Mouse (Mus musculus): ENCODE measurements at regions not wholly inside any gene's neighbourhood (a gene's known extent, or its start where the extent isn't known, plus 50 kb on each side); places are given as distances from the start of the nearest gene placed in this dataset.

DNA sequence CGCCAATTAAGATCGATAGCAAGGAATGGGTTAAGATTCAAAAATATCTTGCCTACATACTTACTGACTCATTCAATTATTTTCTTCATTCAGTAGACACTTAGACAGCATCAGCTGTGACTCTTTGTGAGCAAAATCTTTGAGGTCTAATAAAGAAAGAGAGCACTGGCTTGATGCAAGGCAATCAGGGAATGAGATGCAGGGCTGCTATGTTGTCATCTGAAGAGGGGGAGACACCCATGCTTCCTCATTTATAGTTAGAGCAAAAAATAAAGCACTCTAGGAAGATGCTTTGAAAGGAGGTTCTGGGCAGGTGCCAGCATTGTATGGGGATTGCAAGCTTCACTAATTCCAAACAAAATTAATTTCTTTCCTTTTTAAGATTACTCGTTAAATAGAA lies 228.0 kb downstream of the Ttll7 start:
- Histone ChIP-seq H3K27ac (no peak overlapping the region), H3K4me1 (replicated peaks; ENCODE audit: control insufficient read depth in 2 of 2, insufficient read depth in 2 of 2, low read length in 1 of 2) (no peaks in the 10 kb centered on the region), H3K9ac (replicated peaks) (no peak overlapping the region), H3K4me3 (ENCODE audit: insufficient read depth in 1 of 2, low read depth in 2 of 2, low read length in 2 of 2) (no peak overlapping the region), H3K27me3 (ENCODE audit: control insufficient read depth, insufficient read depth, low read length) (no peaks in the 10 kb centered on the region), H3K9me3 (ENCODE audit: control insufficient read depth, low read length) (no peaks in the 10 kb centered on the region), H3K4me2 (ENCODE audit: low read depth) (no peak overlapping the region), H3K36me3 (replicated peaks; ENCODE audit: control insufficient read depth, insufficient read depth, low read depth) (no peaks in the 10 kb centered on the region)
- 74% methylated on average over 3 of the region's 3 CpGs for WGBS (ENCODE audit: insufficient replicate concordance)
- DNase-seq (ENCODE audit: low read depth in 3 of 3, low spot score in 3 of 3) (no peak), ATAC-seq (ENCODE audit: insufficient read depth) (no peak)
- no peak for TF ChIP-seq CTCF (IDR thresholded peaks at IDR 0.05; ENCODE audit: low read depth)
- no peak for TF ChIP-seq EP300 (IDR thresholded peaks at IDR 0.05; ENCODE audit: low read depth)

DNA sequence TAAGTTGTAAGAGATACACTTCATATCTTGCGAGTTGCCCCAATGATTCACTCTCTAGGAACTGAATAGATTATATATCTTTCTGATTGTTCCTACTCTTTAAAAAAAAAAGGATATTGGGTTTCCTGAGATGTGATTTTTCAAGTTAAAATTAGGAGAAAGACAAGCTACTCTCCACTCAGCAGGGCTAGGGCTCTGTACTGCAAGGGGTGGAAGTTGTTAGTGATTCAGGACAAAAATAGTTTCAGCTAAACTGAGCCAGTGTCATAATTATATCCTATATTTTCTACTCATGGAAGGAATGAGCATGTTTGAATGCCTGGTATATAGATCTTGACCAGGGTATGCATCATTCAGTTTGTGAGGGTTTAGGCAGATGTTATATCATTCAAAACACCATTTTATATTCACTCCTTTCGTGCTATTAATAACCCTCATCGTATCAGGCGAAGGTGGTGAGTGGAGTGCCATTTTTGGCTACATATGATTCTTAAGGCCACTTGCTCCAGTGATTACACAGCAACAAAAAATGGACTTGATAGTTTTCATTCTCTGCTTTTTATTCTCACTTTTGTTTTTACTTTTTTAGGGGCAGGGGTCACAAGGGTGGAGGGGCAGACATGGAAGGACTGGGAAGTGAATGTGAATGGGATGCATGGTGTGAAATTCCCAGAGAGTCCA lies 228.7 kb downstream of the Ttll7 start:
- no peak for DNase-seq (ENCODE audit: low read depth in 3 of 3, low spot score in 3 of 3)
- 56% methylated on average over 4 of the region's 4 CpGs for WGBS (ENCODE audit: insufficient replicate concordance)
- no peak overlapping the region for H3K27ac ChIP-seq
- H3K36me3 ChIP-seq (replicated peaks; ENCODE audit: control insufficient read depth, insufficient read depth, low read depth) = no peaks in the 10 kb centered on the region
- H3K27me3 ChIP-seq (ENCODE audit: control insufficient read depth, insufficient read depth, low read length) = no peaks in the 10 kb centered on the region
- H3K4me1 ChIP-seq (replicated peaks; ENCODE audit: control insufficient read depth in 2 of 2, insufficient read depth in 2 of 2, low read length in 1 of 2) = no peaks in the 10 kb centered on the region
- H3K4me2 ChIP-seq (ENCODE audit: low read depth) = no peak overlapping the region
- H3K9me3 ChIP-seq (ENCODE audit: control insufficient read depth, low read length) = no peaks in the 10 kb centered on the region
- H3K9ac ChIP-seq (replicated peaks) = no peak overlapping the region
- H3K4me3 ChIP-seq (ENCODE audit: insufficient read depth in 1 of 2, low read depth in 2 of 2, low read length in 2 of 2) = no peak overlapping the region
- TF ChIP-seq EP300 (IDR thresholded peaks at IDR 0.05; ENCODE audit: low read depth) (no peak), CTCF (IDR thresholded peaks at IDR 0.05; ENCODE audit: low read depth) (no peak)
- ATAC-seq (ENCODE audit: insufficient read depth) = no peak

DNA sequence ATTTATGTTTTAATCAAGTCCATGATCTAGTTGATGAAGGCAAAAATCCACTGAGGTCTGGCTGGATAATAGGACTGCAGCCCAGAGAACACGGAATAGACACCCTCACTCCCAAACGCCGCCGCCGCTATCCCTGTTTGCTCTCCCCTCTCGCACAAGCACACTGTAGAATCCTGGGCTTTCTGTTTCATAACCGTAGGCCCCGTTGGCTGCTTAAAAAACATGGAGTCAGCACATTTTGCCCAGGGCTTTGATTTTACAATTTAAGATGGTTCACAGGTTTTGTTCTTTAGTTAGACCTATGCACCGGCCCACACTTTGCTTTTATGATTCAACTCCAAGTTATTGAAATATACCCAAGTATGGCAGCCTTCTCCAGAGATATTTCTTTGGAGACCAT lies 229.6 kb downstream of the Ttll7 start:
- TF ChIP-seq EP300 (IDR thresholded peaks at IDR 0.05; ENCODE audit: low read depth) (no peak), CTCF (IDR thresholded peaks at IDR 0.05; ENCODE audit: low read depth) (no peak)
- ATAC-seq (ENCODE audit: insufficient read depth) (no peak), DNase-seq (ENCODE audit: low read depth in 3 of 3, low spot score in 3 of 3) (no peak)
- no peak overlapping the region for H3K4me2 ChIP-seq (ENCODE audit: low read depth)
- H3K36me3 ChIP-seq (replicated peaks; ENCODE audit: control insufficient read depth, insufficient read depth, low read depth) = no peaks in the 10 kb centered on the region
- no peak overlapping the region for H3K9ac ChIP-seq (replicated peaks)
- H3K9me3 ChIP-seq (ENCODE audit: control insufficient read depth, low read length) = no peaks in the 10 kb centered on the region
- WGBS (ENCODE audit: insufficient replicate concordance) = 82% methylated on average over 9 of the region's 9 CpGs
- H3K27ac ChIP-seq = no peak overlapping the region
- no peak overlapping the region for H3K4me3 ChIP-seq (ENCODE audit: insufficient read depth in 1 of 2, low read depth in 2 of 2, low read length in 2 of 2)
- H3K27me3 ChIP-seq (ENCODE audit: control insufficient read depth, insufficient read depth, low read length) = no peaks in the 10 kb centered on the region
- H3K4me1 ChIP-seq (replicated peaks; ENCODE audit: control insufficient read depth in 2 of 2, insufficient read depth in 2 of 2, low read length in 1 of 2) = no peaks in the 10 kb centered on the region

DNA sequence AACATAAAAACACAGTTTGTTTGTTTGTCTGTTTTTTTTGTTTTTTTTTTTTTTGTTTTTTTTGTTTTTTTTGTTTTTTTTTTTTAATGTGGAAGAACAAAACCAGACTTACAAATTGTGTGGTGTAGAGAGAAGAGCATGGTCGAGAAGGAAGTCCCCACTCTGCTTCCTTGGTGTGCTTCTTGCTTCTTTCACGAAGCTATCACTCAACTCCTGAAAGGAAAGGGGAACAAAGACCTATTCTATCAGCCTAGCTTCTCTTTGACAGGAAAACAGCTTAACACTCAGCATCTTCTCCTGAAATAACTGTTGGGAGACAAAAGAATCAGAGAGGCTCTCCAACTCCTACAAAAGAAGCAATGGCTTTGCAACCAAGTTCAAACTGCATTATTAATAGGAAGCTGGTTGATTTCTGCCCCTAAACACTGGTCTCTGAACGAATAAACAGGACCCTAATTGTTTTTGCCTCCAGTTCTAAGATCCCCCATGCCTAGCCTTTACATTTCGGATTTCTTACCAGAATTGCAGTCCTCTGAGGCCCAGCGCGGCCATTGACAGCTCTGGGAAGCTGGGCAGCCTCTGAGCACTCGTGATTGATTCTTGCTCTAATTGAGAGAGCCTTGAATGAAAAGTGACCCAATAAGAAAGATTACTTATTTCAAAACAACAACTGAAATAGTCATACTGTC lies 230.2 kb downstream of the Ttll7 start:
- H3K4me3 ChIP-seq (ENCODE audit: insufficient read depth in 1 of 2, low read depth in 2 of 2, low read length in 2 of 2) = no peak overlapping the region
- WGBS (ENCODE audit: insufficient replicate concordance) = 26% methylated on average over 7 of the region's 7 CpGs

DNA sequence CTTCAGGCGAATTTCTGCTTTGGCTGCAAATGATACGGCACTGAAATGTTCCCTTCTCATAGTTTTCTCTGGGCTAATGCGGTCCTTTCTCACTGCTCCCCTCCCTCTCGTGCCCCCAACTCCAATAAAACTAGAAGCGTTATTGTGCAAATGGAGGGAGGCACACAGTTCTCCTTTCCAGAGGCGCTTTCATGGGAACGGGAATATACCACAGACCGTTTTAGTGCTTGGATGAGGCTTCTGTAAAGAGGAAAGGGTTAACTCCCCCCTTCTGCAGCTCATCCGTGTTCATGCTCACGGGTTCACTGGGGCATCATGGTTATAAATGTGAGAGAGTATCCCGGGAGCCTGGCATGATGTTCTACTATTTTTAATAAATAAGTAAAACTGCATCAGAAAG lies 231.2 kb downstream of the Ttll7 start:
- H3K27ac ChIP-seq = no peak overlapping the region
- H3K36me3 ChIP-seq (replicated peaks; ENCODE audit: control insufficient read depth, insufficient read depth, low read depth) = no peaks in the 10 kb centered on the region
- H3K9me3 ChIP-seq (ENCODE audit: control insufficient read depth, low read length) = no peaks in the 10 kb centered on the region
- WGBS (ENCODE audit: insufficient replicate concordance) = 62% methylated on average over 11 of the region's 11 CpGs
- no peak overlapping the region for H3K9ac ChIP-seq (replicated peaks)
- no peak overlapping the region for H3K4me2 ChIP-seq (ENCODE audit: low read depth)
- no peaks in the 10 kb centered on the region for H3K4me1 ChIP-seq (replicated peaks; ENCODE audit: control insufficient read depth in 2 of 2, insufficient read depth in 2 of 2, low read length in 1 of 2)
- no peak for TF ChIP-seq EP300 (IDR thresholded peaks at IDR 0.05; ENCODE audit: low read depth)
- TF ChIP-seq CTCF (IDR thresholded peaks at IDR 0.05; ENCODE audit: low read depth) = no peak
- ATAC-seq (ENCODE audit: insufficient read depth) (no peak), DNase-seq (ENCODE audit: low read depth in 3 of 3, low spot score in 3 of 3) (no peak)
- no peaks in the 10 kb centered on the region for H3K27me3 ChIP-seq (ENCODE audit: control insufficient read depth, insufficient read depth, low read length)
- no peak overlapping the region for H3K4me3 ChIP-seq (ENCODE audit: insufficient read depth in 1 of 2, low read depth in 2 of 2, low read length in 2 of 2)

More for the DNA sequence above, 230.2 kb downstream of the Ttll7 start:
- Histone ChIP-seq H3K4me1 (replicated peaks; ENCODE audit: control insufficient read depth in 2 of 2, insufficient read depth in 2 of 2, low read length in 1 of 2) (no peaks in the 10 kb centered on the region), H3K9ac (replicated peaks) (no peak overlapping the region), H3K27ac (no peak overlapping the region), H3K4me2 (ENCODE audit: low read depth) (no peak overlapping the region), H3K9me3 (ENCODE audit: control insufficient read depth, low read length) (no peaks in the 10 kb centered on the region), H3K36me3 (replicated peaks; ENCODE audit: control insufficient read depth, insufficient read depth, low read depth) (no peaks in the 10 kb centered on the region), H3K27me3 (ENCODE audit: control insufficient read depth, insufficient read depth, low read length) (no peaks in the 10 kb centered on the region)
- DNase-seq (ENCODE audit: low read depth in 3 of 3, low spot score in 3 of 3) (no peak), ATAC-seq (ENCODE audit: insufficient read depth) (no peak)
- TF ChIP-seq CTCF (IDR thresholded peaks at IDR 0.05; ENCODE audit: low read depth) (no peak), EP300 (IDR thresholded peaks at IDR 0.05; ENCODE audit: low read depth) (no peak)
